Mouse (Mus musculus): ENCODE measurements around the gene Zmiz1. TPM values are rescaled to one million over a fixed set of nuclear protein-coding genes. Genes with fewer than 3 reads are reported as not detected.

The Zmiz1 gene
- polyA plus RNA-seq, 1 experiment: 34.5 TPM

GRCm38 (mm10) chr14:25543927-25544326, 84.9 kb downstream of the Zmiz1 start:
- H3K36me3 ChIP-seq (ENCODE audit: control insufficient read depth, insufficient read depth): peaks cover 16% of the 10 kb centered on the region
- no peak overlapping the region for H3K4me3 ChIP-seq
- no peak overlapping the region for H3K4me2 ChIP-seq (ENCODE audit: low read depth)
- H3K79me2 ChIP-seq (ENCODE audit: control insufficient read depth, insufficient read depth): peaks cover 41% of the 10 kb centered on the region
- no peak for TF ChIP-seq MYOG (IDR thresholded peaks at IDR 0.05; ENCODE audit: control insufficient read depth in 1 of 3, insufficient read depth in 1 of 3, insufficient read length in 2 of 3, low read depth in 2 of 3)
- no peak for TF ChIP-seq REST (IDR thresholded peaks at IDR 0.05; ENCODE audit: insufficient read depth, insufficient read length)
- no peak for TF ChIP-seq POLR2AphosphoS2 (IDR thresholded peaks at IDR 0.05; ENCODE audit: insufficient read length, low read depth)
- no peak for TF ChIP-seq CEBPB (IDR thresholded peaks at IDR 0.05; ENCODE audit: insufficient read depth, poor library complexity, severe bottlenecking)
- TF ChIP-seq USF1 (IDR thresholded peaks at IDR 0.05; ENCODE audit: low read depth): no peak
- TF ChIP-seq MYOD1 (IDR thresholded peaks at IDR 0.05; ENCODE audit: control insufficient read depth in 1 of 3, insufficient read length in 2 of 3, low read depth in 2 of 3): no peak
- no peak for TF ChIP-seq POLR2A (IDR thresholded peaks at IDR 0.05; ENCODE audit: insufficient read length, low read depth)
- no peak for TF ChIP-seq MAX (IDR thresholded peaks at IDR 0.05; ENCODE audit: low read depth)
- TF ChIP-seq SRF (IDR thresholded peaks at IDR 0.05; ENCODE audit: control insufficient read depth, insufficient read length, low read depth): no peak
- no peak for TF ChIP-seq TCF12 (IDR thresholded peaks at IDR 0.05; ENCODE audit: insufficient read depth, poor library complexity, severe bottlenecking)
- no peak for TF ChIP-seq TCF3 (IDR thresholded peaks at IDR 0.05; ENCODE audit: insufficient read length, low read depth)
- TF ChIP-seq E2F4 (IDR thresholded peaks at IDR 0.05; ENCODE audit: insufficient read depth): no peak
- no peak overlapping the region for H3ac ChIP-seq (ENCODE audit: control insufficient read depth, insufficient read length)
- no peaks in the 10 kb centered on the region for H3K27me3 ChIP-seq (ENCODE audit: control insufficient read depth, insufficient read depth, insufficient read length)

- Histone ChIP-seq H3K79me2 (ENCODE audit: control insufficient read depth, insufficient read depth) (peaks cover 36% of the 10 kb centered on the region), H3K27me3 (ENCODE audit: control insufficient read depth, insufficient read depth, insufficient read length) (no peaks in the 10 kb centered on the region), H3K36me3 (ENCODE audit: control insufficient read depth, insufficient read depth) (peaks cover 16% of the 10 kb centered on the region), H3K4me3 (no peak overlapping the region), H3ac (ENCODE audit: control insufficient read depth, insufficient read length) (no peak overlapping the region), H3K4me2 (ENCODE audit: low read depth) (no peak overlapping the region)
- TF ChIP-seq REST (IDR thresholded peaks at IDR 0.05; ENCODE audit: insufficient read depth, insufficient read length): no peak
- no peak for TF ChIP-seq CEBPB (IDR thresholded peaks at IDR 0.05; ENCODE audit: insufficient read depth, poor library complexity, severe bottlenecking)
- TF ChIP-seq MAX (IDR thresholded peaks at IDR 0.05; ENCODE audit: low read depth): no peak
- TF ChIP-seq USF1 (IDR thresholded peaks at IDR 0.05; ENCODE audit: low read depth): no peak
- TF ChIP-seq TCF3 (IDR thresholded peaks at IDR 0.05; ENCODE audit: insufficient read length, low read depth): no peak
- peak; percentile 39 for TF ChIP-seq POLR2AphosphoS2 (IDR thresholded peaks at IDR 0.05; ENCODE audit: insufficient read length, low read depth)
- no peak for TF ChIP-seq SRF (IDR thresholded peaks at IDR 0.05; ENCODE audit: control insufficient read depth, insufficient read length, low read depth)
- TF ChIP-seq TCF12 (IDR thresholded peaks at IDR 0.05; ENCODE audit: insufficient read depth, poor library complexity, severe bottlenecking): no peak
- TF ChIP-seq E2F4 (IDR thresholded peaks at IDR 0.05; ENCODE audit: insufficient read depth): no peak
- peak in 1 of 3 experiments; percentile 32 for TF ChIP-seq MYOG (IDR thresholded peaks at IDR 0.05; ENCODE audit: control insufficient read depth in 1 of 3, insufficient read depth in 1 of 3, insufficient read length in 2 of 3, low read depth in 2 of 3)
- peak in 2 of 3 experiments; percentile 74 to 84 for TF ChIP-seq MYOD1 (IDR thresholded peaks at IDR 0.05; ENCODE audit: control insufficient read depth in 1 of 3, insufficient read length in 2 of 3, low read depth in 2 of 3)
- no peak for TF ChIP-seq POLR2A (IDR thresholded peaks at IDR 0.05; ENCODE audit: insufficient read length, low read depth)
Observed at GRCm38 (mm10) chr14:25546852-25547621, 88.1 kb downstream of the Zmiz1 start.

- TF ChIP-seq POLR2A (IDR thresholded peaks at IDR 0.05; ENCODE audit: insufficient read length, low read depth) (no peak), TCF3 (IDR thresholded peaks at IDR 0.05; ENCODE audit: insufficient read length, low read depth) (no peak), REST (IDR thresholded peaks at IDR 0.05; ENCODE audit: insufficient read depth, insufficient read length) (no peak), TCF12 (IDR thresholded peaks at IDR 0.05; ENCODE audit: insufficient read depth, poor library complexity, severe bottlenecking) (no peak), SRF (IDR thresholded peaks at IDR 0.05; ENCODE audit: control insufficient read depth, insufficient read length, low read depth) (no peak), POLR2AphosphoS2 (IDR thresholded peaks at IDR 0.05; ENCODE audit: insufficient read length, low read depth) (no peak), MYOG (IDR thresholded peaks at IDR 0.05; ENCODE audit: control insufficient read depth in 1 of 3, insufficient read depth in 1 of 3, insufficient read length in 2 of 3, low read depth in 2 of 3) (no peak), CEBPB (IDR thresholded peaks at IDR 0.05; ENCODE audit: insufficient read depth, poor library complexity, severe bottlenecking) (no peak), USF1 (IDR thresholded peaks at IDR 0.05; ENCODE audit: low read depth) (no peak), MAX (IDR thresholded peaks at IDR 0.05; ENCODE audit: low read depth) (no peak), MYOD1 (IDR thresholded peaks at IDR 0.05; ENCODE audit: control insufficient read depth in 1 of 3, insufficient read length in 2 of 3, low read depth in 2 of 3) (no peak), E2F4 (IDR thresholded peaks at IDR 0.05; ENCODE audit: insufficient read depth) (no peak)
- Histone ChIP-seq H3K4me2 (ENCODE audit: low read depth) (no peak overlapping the region), H3K36me3 (ENCODE audit: control insufficient read depth, insufficient read depth) (peaks cover 19% of the 10 kb centered on the region), H3ac (ENCODE audit: control insufficient read depth, insufficient read length) (no peak overlapping the region), H3K27me3 (ENCODE audit: control insufficient read depth, insufficient read depth, insufficient read length) (no peaks in the 10 kb centered on the region), H3K4me3 (no peak overlapping the region), H3K79me2 (ENCODE audit: control insufficient read depth, insufficient read depth) (peaks cover 28% of the 10 kb centered on the region)
Observed at GRCm38 (mm10) chr14:25547882-25548281, 88.9 kb downstream of the Zmiz1 start.

- Histone ChIP-seq H3K79me2 (ENCODE audit: control insufficient read depth, insufficient read depth) (peaks cover 24% of the 10 kb centered on the region), H3K4me3 (no peak overlapping the region), H3K36me3 (ENCODE audit: control insufficient read depth, insufficient read depth) (peaks cover 22% of the 10 kb centered on the region), H3ac (ENCODE audit: control insufficient read depth, insufficient read length) (no peak overlapping the region), H3K27me3 (ENCODE audit: control insufficient read depth, insufficient read depth, insufficient read length) (no peaks in the 10 kb centered on the region), H3K4me2 (ENCODE audit: low read depth) (no peak overlapping the region)
- TF ChIP-seq TCF3 (IDR thresholded peaks at IDR 0.05; ENCODE audit: insufficient read length, low read depth): no peak
- TF ChIP-seq POLR2A (IDR thresholded peaks at IDR 0.05; ENCODE audit: insufficient read length, low read depth): no peak
- no peak for TF ChIP-seq MYOG (IDR thresholded peaks at IDR 0.05; ENCODE audit: control insufficient read depth in 1 of 3, insufficient read depth in 1 of 3, insufficient read length in 2 of 3, low read depth in 2 of 3)
- TF ChIP-seq MAX (IDR thresholded peaks at IDR 0.05; ENCODE audit: low read depth): no peak
- TF ChIP-seq CEBPB (IDR thresholded peaks at IDR 0.05; ENCODE audit: insufficient read depth, poor library complexity, severe bottlenecking): no peak
- TF ChIP-seq TCF12 (IDR thresholded peaks at IDR 0.05; ENCODE audit: insufficient read depth, poor library complexity, severe bottlenecking): no peak
- no peak for TF ChIP-seq USF1 (IDR thresholded peaks at IDR 0.05; ENCODE audit: low read depth)
- no peak for TF ChIP-seq MYOD1 (IDR thresholded peaks at IDR 0.05; ENCODE audit: control insufficient read depth in 1 of 3, insufficient read length in 2 of 3, low read depth in 2 of 3)
- no peak for TF ChIP-seq E2F4 (IDR thresholded peaks at IDR 0.05; ENCODE audit: insufficient read depth)
- TF ChIP-seq REST (IDR thresholded peaks at IDR 0.05; ENCODE audit: insufficient read depth, insufficient read length): no peak
- TF ChIP-seq POLR2AphosphoS2 (IDR thresholded peaks at IDR 0.05; ENCODE audit: insufficient read length, low read depth): no peak
- no peak for TF ChIP-seq SRF (IDR thresholded peaks at IDR 0.05; ENCODE audit: control insufficient read depth, insufficient read length, low read depth)
Observed at GRCm38 (mm10) chr14:25548650-25549049, 89.7 kb downstream of the Zmiz1 start.
